Mouse (Mus musculus): Measurements from ENCODE around the gene Kiz.

DNA sequence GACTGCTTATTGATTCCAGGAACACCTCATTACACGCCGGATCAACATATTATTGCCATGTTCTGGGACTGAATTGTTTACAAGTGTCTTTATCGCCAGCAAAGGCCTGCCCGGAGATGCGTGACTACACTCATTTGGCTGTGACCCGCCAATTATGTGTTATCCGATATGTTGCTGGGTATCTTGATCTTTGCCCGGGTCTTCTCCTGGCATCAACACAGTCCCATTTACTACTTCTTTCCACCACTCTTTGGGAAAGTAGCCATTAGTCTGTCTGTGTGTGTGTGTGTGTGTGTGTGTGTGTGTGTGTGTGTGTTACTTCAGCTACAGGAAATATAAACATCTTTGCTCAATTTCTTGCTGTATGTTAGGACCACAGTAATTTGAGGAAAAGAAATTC, 31.6 kb upstream of the Kiz start:
- no peak for TF ChIP-seq CTCF (IDR thresholded peaks at IDR 0.05; ENCODE audit: low read depth)
- TF ChIP-seq EP300 (optimal IDR thresholded peaks at IDR 0.05) = no peak

Data from stomach, postnatal 0 days (tissue).